15 mouse cellular contexts compared by ENCODE assay signal in the genomic region with DNA sequence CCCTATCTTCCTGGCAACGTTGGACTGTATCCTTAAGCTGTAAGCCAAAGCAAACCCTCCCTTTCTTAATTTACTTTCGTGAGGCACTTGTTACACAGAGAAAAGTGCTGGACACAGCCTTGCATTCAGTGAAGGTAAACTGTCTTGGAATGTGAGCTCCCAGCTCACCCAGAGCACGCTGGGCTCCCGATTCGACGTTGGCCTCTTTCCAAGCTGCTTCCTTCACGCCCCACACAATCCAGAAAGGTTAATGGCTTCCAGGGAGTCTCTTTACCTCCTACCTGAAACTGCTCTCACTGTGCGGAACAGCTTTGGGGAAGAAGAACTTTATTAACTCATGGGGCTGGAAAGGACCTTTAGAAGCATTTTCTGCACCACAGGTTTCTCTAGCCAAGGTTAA.
DNase-seq lines count a peak whose midpoint lies in the region; ATAC-seq lines count a peak whose summit lies in the region.
"Had no signal": no experiment of that assay in that cellular context is flagged by ENCODE, and none has a peak within 500 bp of the region (broad histone marks: within the 10 kb centered on the region; RNA-seq: fewer than 3 reads in every experiment).

No protein-coding gene starts in this region.

- H3K9ac ChIP-seq in limb, embryonic 12.5 days (replicated peaks) = no peak overlapping the region
- H3K9ac ChIP-seq in lung, embryonic 15.5 days = no peak overlapping the region
- no peak overlapping the region for H3K9ac ChIP-seq in hindbrain, embryonic 16.5 days (ENCODE audit: low read depth, low read length)
- H3K9ac ChIP-seq: heart, embryonic 12.5 days; liver, embryonic 13.5 days; neural tube, embryonic 12.5 days had no signal

- H3K27ac ChIP-seq in limb, embryonic 12.5 days = peak overlapping the region; percentile 41; the same call in 1 of the 2 replicates
- H3K27ac ChIP-seq in limb, embryonic 10.5 days = no peak overlapping the region
- H3K27ac ChIP-seq in lung, embryonic 15.5 days = peak overlapping the region; percentile 61
- no peak overlapping the region for H3K27ac ChIP-seq in hindbrain, embryonic 16.5 days (ENCODE audit: low read depth, low read length)
- H3K27ac ChIP-seq: liver, embryonic 13.5 days; neural tube, embryonic 12.5 days had no signal

- H3K4me2 ChIP-seq in limb, embryonic 12.5 days = no peak overlapping the region
- no peak overlapping the region for H3K4me2 ChIP-seq in lung, embryonic 15.5 days
- no peak overlapping the region for H3K4me2 ChIP-seq in hindbrain, embryonic 16.5 days (ENCODE audit: low read length)
- H3K4me2 ChIP-seq: heart, embryonic 12.5 days; liver, embryonic 13.5 days; neural tube, embryonic 12.5 days had no signal

- ATAC-seq in limb, embryonic 12.5 days (ENCODE audit: insufficient number of reproducible peaks, insufficient read depth, low FRiP score, low TSS enrichment, low read depth) = no peak
- ATAC-seq in lung, embryonic 15.5 days (ENCODE audit: borderline replicate concordance, extremely low read depth, low FRiP score, low TSS enrichment) = no peak
- ATAC-seq in hindbrain, embryonic 16.5 days = no peak
- ATAC-seq: inflammation-experienced regulatory T-cells, adult 6 months had no signal

- no peaks in the 10 kb centered on the region for H3K9me3 ChIP-seq in limb, embryonic 12.5 days
- no peaks in the 10 kb centered on the region for H3K9me3 ChIP-seq in limb, embryonic 10.5 days (replicated peaks)
- H3K9me3 ChIP-seq in lung, embryonic 15.5 days = no peaks in the 10 kb centered on the region
- H3K9me3 ChIP-seq in hindbrain, embryonic 16.5 days (ENCODE audit: control insufficient read depth, low read length) = no peaks in the 10 kb centered on the region
- H3K9me3 ChIP-seq: liver, embryonic 13.5 days; neural tube, embryonic 12.5 days had no signal

- no peaks in the 10 kb centered on the region for H3K36me3 ChIP-seq in limb, embryonic 12.5 days
- H3K36me3 ChIP-seq in limb, embryonic 10.5 days = no peaks in the 10 kb centered on the region
- H3K36me3 ChIP-seq in lung, embryonic 15.5 days = no peaks in the 10 kb centered on the region
- no peaks in the 10 kb centered on the region for H3K36me3 ChIP-seq in hindbrain, embryonic 16.5 days (ENCODE audit: control insufficient read depth, insufficient read depth, low read length)
- H3K36me3 ChIP-seq: heart, embryonic 12.5 days; liver, embryonic 13.5 days; neural tube, embryonic 12.5 days had no signal

- H3K4me1 ChIP-seq in limb, embryonic 12.5 days (replicated peaks) = peaks cover 33% of the 10 kb centered on the region
- peaks cover 31% of the 10 kb centered on the region for H3K4me1 ChIP-seq in limb, embryonic 10.5 days
- H3K4me1 ChIP-seq in lung, embryonic 15.5 days = peaks cover 29% of the 10 kb centered on the region
- no peaks in the 10 kb centered on the region; the same call in 1 of the 2 replicates for H3K4me1 ChIP-seq in hindbrain, embryonic 16.5 days (ENCODE audit: control insufficient read depth, insufficient read depth, low read depth, low read length)
- H3K4me1 ChIP-seq: liver, embryonic 13.5 days had no signal

- H3K27me3 ChIP-seq in limb, embryonic 12.5 days = peaks cover 3% of the 10 kb centered on the region; the same call in 1 of the 2 replicates
- H3K27me3 ChIP-seq in limb, embryonic 10.5 days (ENCODE audit: low read depth, poor library complexity, severe bottlenecking) = no peaks in the 10 kb centered on the region
- no peaks in the 10 kb centered on the region for H3K27me3 ChIP-seq in lung, embryonic 15.5 days
- no peaks in the 10 kb centered on the region for H3K27me3 ChIP-seq in hindbrain, embryonic 16.5 days (replicated peaks; ENCODE audit: control insufficient read depth, insufficient read depth, low read length)
- H3K27me3 ChIP-seq: heart, embryonic 12.5 days; liver, embryonic 13.5 days; neural tube, embryonic 12.5 days had no signal

- peak; percentile 47 to 55 for DNase-seq in cerebellum, postnatal 10 days
- DNase-seq in cerebellum, adult 9-10 months = no peak
- DNase-seq in limb, embryonic 10.5 days (ENCODE audit: low spot score) = no peak
- no peak for DNase-seq in layer of hippocampus, postnatal 36 days
- no peak for DNase-seq in layer of hippocampus, adult 8-10 months (ENCODE audit: low spot score in 2 of 2)
- DNase-seq: adrenal gland, postnatal 10 days; gastrocnemius, postnatal 25 days; liver, embryonic 13.5 days; thymus, adult 2 months had no signal

- H3K4me3 ChIP-seq in limb, embryonic 12.5 days (replicated peaks) = no peak overlapping the region
- no peak overlapping the region for H3K4me3 ChIP-seq in limb, embryonic 10.5 days
- no peak overlapping the region for H3K4me3 ChIP-seq in lung, embryonic 15.5 days
- H3K4me3 ChIP-seq in hindbrain, embryonic 16.5 days (ENCODE audit: low read length) = no peak overlapping the region
- H3K4me3 ChIP-seq: heart, embryonic 12.5 days; liver, embryonic 13.5 days; neural tube, embryonic 12.5 days had no signal

- WGBS in limb, embryonic 12.5 days = 65% methylated on average over 8 of the region's 8 CpGs
- WGBS in limb, embryonic 10.5 days = 89% methylated on average over 8 of the region's 8 CpGs
- 21% methylated on average over 8 of the region's 8 CpGs for WGBS in lung, embryonic 15.5 days
- WGBS in hindbrain, embryonic 16.5 days = 57% methylated on average over 8 of the region's 8 CpGs

Comparison
In these comparisons a context has a peak if more than half of its experiments do, and no peak if none do; other contexts are left out.
1. DNase-seq: peak in cerebellum, postnatal 10 days (2 of 2); none in cerebellum, adult 9-10 months (single experiment), limb, embryonic 10.5 days (single experiment), layer of hippocampus, postnatal 36 days (0 of 2) and layer of hippocampus, adult 8-10 months (0 of 2).
2. H3K27ac ChIP-seq: peak in limb, embryonic 12.5 days (single experiment) and lung, embryonic 15.5 days (single experiment); none in limb, embryonic 10.5 days (single experiment) and hindbrain, embryonic 16.5 days (single experiment).